Mouse (Mus musculus) heart, embryonic 13.5 days (tissue): Measurements from ENCODE around the gene Barhl1. TPM values are rescaled to one million over a fixed set of nuclear protein-coding genes. Genes with fewer than 3 reads are reported as not detected.

ENCODE experiments used
- ATAC-seq: fragments of 200-750 bp; cut with Nextera tagmentation; 2 replicates; pipeline ENCODE4 v1.8.0; 2017; ENCODE audit warnings: moderate TSS enrichment; ENCODE audit not compliant: insufficient number of reproducible peaks, low FRiP score, low TSS enrichment; ENCODE audit errors: extremely low read depth
- H3K27ac ChIP-seq: fragments of 300-500 bp; sonication (generic); replicated peaks from 2 replicates; pipeline ENCODE4 v1.5.1; 2015; ENCODE audit warnings: moderate library complexity, mild to moderate bottlenecking, inconsistent platforms
- H3K27me3 ChIP-seq: fragments of 300-500 bp; sonication (generic); replicated peaks from 2 replicates; pipeline ENCODE4 v1.6.1; 2015; ENCODE audit warnings: mild to moderate bottlenecking, inconsistent platforms
- H3K36me3 ChIP-seq: fragments of 300-500 bp; sonication (generic); 2 replicates; pipeline ENCODE4 v1.6.1; 2015; ENCODE audit warnings: mild to moderate bottlenecking, inconsistent platforms
- H3K4me1 ChIP-seq: fragments of 300-500 bp; sonication (generic); 2 replicates; pipeline ENCODE4 v1.6.1; 2015; ENCODE audit warnings: inconsistent platforms
- H3K4me2 ChIP-seq: fragments of 300-500 bp; sonication (generic); 2 replicates; pipeline ENCODE4 v1.6.1; 2015; ENCODE audit warnings: inconsistent platforms, mild to moderate bottlenecking, moderate library complexity
- H3K4me3 ChIP-seq: fragments of 300-500 bp; sonication (generic); 2 replicates; pipeline ENCODE4 v1.5.1; 2015; ENCODE audit warnings: moderate library complexity, mild to moderate bottlenecking, inconsistent platforms
- H3K9ac ChIP-seq: fragments of 300-500 bp; sonication (generic); 2 replicates; pipeline ENCODE4 v1.6.1; 2015; ENCODE audit warnings: inconsistent platforms, mild to moderate bottlenecking, moderate library complexity
- H3K9me3 ChIP-seq: fragments of 300-500 bp; sonication (generic); 2 replicates; pipeline ENCODE4 v1.6.1; 2016; ENCODE audit warnings: inconsistent platforms
- WGBS: fragments of 180-500 bp; shearing (Covaris S2); methylation state at CpG from one replicate; pipeline ENCODE4 v1.1.7; 2015; ENCODE audit warnings: mixed read lengths; 5-methylcytosine and 5-hydroxymethylcytosine counted together
- polyA plus RNA-seq: library from polyadenylated mRNA; unstranded; fragments of >200 nt; fragmentation: Nextera tagmentation; extraction: Ambion mirVana; gene quantifications from 2 replicates; pipeline ENCODE4 v1.2.1, GENCODE M21; 2015

Barhl1 gene
- polyA plus RNA-seq, 1 experiment from 2014 or later, result not detected

GRCm38 (mm10) chr2:28930571-28930970 is 14.1 kb upstream of the Barhl1 start:
- Histone ChIP-seq H3K9ac (no peak overlapping the region), H3K4me3 (no peak overlapping the region), H3K9me3 (no peaks in the 10 kb centered on the region), H3K27me3 (peaks cover 28% of the 10 kb centered on the region; the same call in 1 of the 2 replicates), H3K4me1 (no peaks in the 10 kb centered on the region), H3K36me3 (no peaks in the 10 kb centered on the region), H3K4me2 (no peak overlapping the region), H3K27ac (no peak overlapping the region)
- WGBS, result 86% methylated on average over 3 of the region's 3 CpGs
- ATAC-seq, result no peak

- 1% methylated on average over 4 of the region's 4 CpGs for WGBS
- Histone ChIP-seq H3K27ac (no peak overlapping the region), H3K9me3 (no peaks in the 10 kb centered on the region), H3K9ac (no peak overlapping the region), H3K4me1 (no peaks in the 10 kb centered on the region), H3K4me3 (no peak overlapping the region), H3K27me3 (peaks cover 88% of the 10 kb centered on the region), H3K36me3 (no peaks in the 10 kb centered on the region), H3K4me2 (no peak overlapping the region)
- ATAC-seq, result no peak
Observed at GRCm38 (mm10) chr2:28923912-28924311, 7.4 kb upstream of the Barhl1 start.

GRCm38 (mm10) chr2:28919001-28919400 is 2.5 kb upstream of the Barhl1 start:
- no peak for ATAC-seq
- Histone ChIP-seq H3K27ac (no peak overlapping the region), H3K4me1 (peaks cover 3% of the 10 kb centered on the region), H3K4me3 (no peak overlapping the region), H3K36me3 (no peaks in the 10 kb centered on the region), H3K9ac (no peak overlapping the region), H3K9me3 (no peaks in the 10 kb centered on the region), H3K27me3 (peaks cover 98% of the 10 kb centered on the region), H3K4me2 (no peak overlapping the region)
- WGBS, result 0% methylated on average over 4 of the region's 4 CpGs

- Histone ChIP-seq H3K9ac (no peak overlapping the region), H3K4me1 (peaks cover 3% of the 10 kb centered on the region), H3K4me2 (peak overlapping the region; percentile 42), H3K27me3 (peaks cover 98% of the 10 kb centered on the region), H3K9me3 (no peaks in the 10 kb centered on the region), H3K27ac (no peak overlapping the region), H3K36me3 (no peaks in the 10 kb centered on the region), H3K4me3 (peak overlapping the region; percentile 31)
- 1% methylated on average over 61 of the region's 73 CpGs for WGBS
- no peak for ATAC-seq
Observed at GRCm38 (mm10) chr2:28917518-28918361, 1.3 kb upstream of the Barhl1 start.

GRCm38 (mm10) chr2:28917156-28917517 is 669 bp upstream of the Barhl1 start:
- Histone ChIP-seq H3K27me3 (peaks cover 98% of the 10 kb centered on the region), H3K9me3 (no peaks in the 10 kb centered on the region), H3K4me2 (no peak overlapping the region), H3K27ac (no peak overlapping the region), H3K9ac (no peak overlapping the region), H3K36me3 (no peaks in the 10 kb centered on the region), H3K4me1 (peaks cover 3% of the 10 kb centered on the region), H3K4me3 (no peak overlapping the region)
- 5% methylated on average over 11 of the region's 11 CpGs for whole genome bisulfite sequencing
- ATAC-seq, result no peak

GRCm38 (mm10) chr2:28915768-28916512 is 528 bp downstream of the Barhl1 start:
- 2% methylated on average over 50 of the region's 50 CpGs for WGBS
- peaks cover 98% of the 10 kb centered on the region for H3K27me3 ChIP-seq
- peaks cover 9% of the 10 kb centered on the region for H3K4me1 ChIP-seq
- no peak overlapping the region for H3K9ac ChIP-seq
- peak overlapping the region; percentile 31 for H3K4me2 ChIP-seq
- ATAC-seq, result no peak
- H3K36me3 ChIP-seq, result no peaks in the 10 kb centered on the region
- H3K4me3 ChIP-seq, result no peak overlapping the region
- H3K9me3 ChIP-seq, result no peaks in the 10 kb centered on the region
- no peak overlapping the region for H3K27ac ChIP-seq

- Histone ChIP-seq H3K27ac (no peak overlapping the region), H3K36me3 (no peaks in the 10 kb centered on the region), H3K4me3 (no peak overlapping the region), H3K27me3 (peaks cover 98% of the 10 kb centered on the region), H3K4me2 (no peak overlapping the region), H3K4me1 (peaks cover 9% of the 10 kb centered on the region), H3K9me3 (no peaks in the 10 kb centered on the region), H3K9ac (no peak overlapping the region)
- WGBS, result 5% methylated on average over 22 of the region's 22 CpGs
- ATAC-seq, result no peak
Observed at GRCm38 (mm10) chr2:28915104-28915738, 1.2 kb downstream of the Barhl1 start.

- peaks cover 100% of the 10 kb centered on the region for H3K27me3 ChIP-seq
- no peak overlapping the region for H3K4me3 ChIP-seq
- no peak overlapping the region for H3K9ac ChIP-seq
- no peak overlapping the region for H3K27ac ChIP-seq
- peaks cover 14% of the 10 kb centered on the region for H3K4me1 ChIP-seq
- no peaks in the 10 kb centered on the region for H3K36me3 ChIP-seq
- no peak overlapping the region for H3K4me2 ChIP-seq
- H3K9me3 ChIP-seq, result no peaks in the 10 kb centered on the region
- WGBS, result 17% methylated on average over 2 of the region's 2 CpGs
- no peak for ATAC-seq
Observed at GRCm38 (mm10) chr2:28914121-28914520, 2.3 kb downstream of the Barhl1 start.

GRCm38 (mm10) chr2:28912961-28913360 is 3.5 kb downstream of the Barhl1 start:
- WGBS, result 4% methylated on average over 4 of the region's 4 CpGs
- no peak overlapping the region for H3K9ac ChIP-seq
- H3K4me3 ChIP-seq, result no peak overlapping the region
- no peak overlapping the region for H3K4me2 ChIP-seq
- H3K27me3 ChIP-seq, result peaks cover 100% of the 10 kb centered on the region
- H3K36me3 ChIP-seq, result no peaks in the 10 kb centered on the region
- no peaks in the 10 kb centered on the region for H3K9me3 ChIP-seq
- no peak for ATAC-seq
- H3K4me1 ChIP-seq, result peaks cover 25% of the 10 kb centered on the region
- no peak overlapping the region for H3K27ac ChIP-seq

GRCm38 (mm10) chr2:28912039-28912700 is 4.3 kb downstream of the Barhl1 start:
- H3K9me3 ChIP-seq, result no peaks in the 10 kb centered on the region
- H3K27me3 ChIP-seq, result peaks cover 100% of the 10 kb centered on the region
- H3K9ac ChIP-seq, result no peak overlapping the region
- H3K4me3 ChIP-seq, result peak overlapping the region; percentile 14; the same call in 1 of the 2 replicates
- H3K27ac ChIP-seq, result no peak overlapping the region
- no peaks in the 10 kb centered on the region for H3K36me3 ChIP-seq
- 2% methylated on average over 33 of the region's 33 CpGs for WGBS
- peaks cover 24% of the 10 kb centered on the region for H3K4me1 ChIP-seq
- ATAC-seq, result no peak
- no peak overlapping the region for H3K4me2 ChIP-seq
